ENCODE assay signal across 8 mouse cellular contexts in the genomic region with DNA sequence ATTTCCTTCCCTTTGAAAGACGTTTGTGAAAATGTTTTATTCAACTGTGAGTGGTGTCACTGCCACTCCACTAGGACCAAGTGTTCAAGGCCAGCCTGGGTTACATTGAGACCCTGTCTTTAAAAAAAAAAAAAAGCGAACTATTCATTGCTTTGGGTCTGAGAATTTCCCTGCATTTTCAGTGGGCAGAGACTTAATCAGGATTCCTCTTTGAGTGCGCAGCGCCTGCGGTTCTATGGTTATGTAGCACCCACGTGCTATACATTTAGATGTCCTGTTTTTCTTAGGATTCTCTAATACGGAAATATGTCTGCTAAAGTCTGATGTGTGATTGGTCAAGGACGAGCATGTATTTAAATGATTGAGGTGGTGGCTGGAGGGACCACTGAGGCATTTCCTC. TPM values are rescaled to one million over a fixed set of nuclear protein-coding genes. Genes with fewer than 3 reads are reported as not detected.
A peak's percentile ranks its signal among the peaks of the same experiment; 100 is the strongest.
DNase-seq lines count a peak whose midpoint lies in the region; ATAC-seq and TF ChIP-seq lines count a peak whose summit lies in the region.

No protein-coding gene starts in this region.

- H3K9me3 ChIP-seq in heart, embryonic 13.5 days = 0 out of 2 replicates have a peak, but pooled peaks cover 3% of the 10 kb centered on the region
- H3K9me3 ChIP-seq in hindbrain, embryonic 10.5 days = peaks cover 4% of the 10 kb centered on the region; the same call in 1 of the 2 replicates
- H3K9me3 ChIP-seq in liver, postnatal 0 days (ENCODE audit: low read length) = no peaks in the 10 kb centered on the region

- H3K9ac ChIP-seq in heart, embryonic 13.5 days = peak overlapping the region; percentile 84
- H3K9ac ChIP-seq in liver, postnatal 0 days (replicated peaks) = no peak overlapping the region

- ATAC-seq in heart, embryonic 13.5 days (ENCODE audit: extremely low read depth, insufficient number of reproducible peaks, low FRiP score, low TSS enrichment) = no peak
- ATAC-seq in liver, postnatal 0 days = no peak

- peaks cover 19% of the 10 kb centered on the region for H3K4me1 ChIP-seq in heart, embryonic 13.5 days
- H3K4me1 ChIP-seq in hindbrain, embryonic 10.5 days (replicated peaks) = peaks cover 21% of the 10 kb centered on the region
- H3K4me1 ChIP-seq in liver, postnatal 0 days (ENCODE audit: insufficient read depth) = peaks cover 7% of the 10 kb centered on the region; the same call in 1 of the 2 replicates

- H3K27me3 ChIP-seq in heart, embryonic 13.5 days (replicated peaks) = no peaks in the 10 kb centered on the region
- H3K27me3 ChIP-seq in hindbrain, embryonic 10.5 days (ENCODE audit: insufficient read depth, poor library complexity, severe bottlenecking) = no peaks in the 10 kb centered on the region
- no peaks in the 10 kb centered on the region for H3K27me3 ChIP-seq in liver, postnatal 0 days (ENCODE audit: insufficient read depth, low read length)

- WGBS in heart, embryonic 13.5 days = 67% methylated on average over 8 of the region's 8 CpGs
- WGBS in hindbrain, embryonic 10.5 days = 65% methylated on average over 8 of the region's 8 CpGs
- 70% methylated on average over 8 of the region's 8 CpGs for WGBS in liver, postnatal 0 days (ENCODE audit: insufficient replicate concordance)

- no peak for DNase-seq in heart, adult 9 months (ENCODE audit: low spot score in 2 of 2)
- DNase-seq in brain, adult 2 months (ENCODE audit: low read depth, low spot score) = peak; percentile 41
- DNase-seq in hindbrain, embryonic 10.5 days (ENCODE audit: low spot score) = no peak
- no peak for DNase-seq in liver, postnatal 0 days
- DNase-seq in natural killer cell, adult 2 months (ENCODE audit: low spot score in 2 of 2) = no peak
- no peak for DNase-seq in layer of hippocampus, adult 11-12 months (ENCODE audit: low spot score)
- DNase-seq in cerebellum, adult 11 months = no peak

- TF ChIP-seq CTCF in liver, postnatal 0 days (IDR thresholded peaks at IDR 0.05; ENCODE audit: low read depth) = no peak

- H3K27ac ChIP-seq in heart, embryonic 13.5 days (replicated peaks) = no peak overlapping the region
- no peak overlapping the region for H3K27ac ChIP-seq in hindbrain, embryonic 10.5 days
- H3K27ac ChIP-seq in liver, postnatal 0 days (ENCODE audit: low read depth) = no peak overlapping the region

- TF ChIP-seq EP300 in liver, postnatal 0 days (IDR thresholded peaks at IDR 0.05; ENCODE audit: low read depth) = no peak

- peak overlapping the region; percentile 77 for H3K4me2 ChIP-seq in heart, embryonic 13.5 days
- peak overlapping the region; percentile 95; the same call in 1 of the 2 replicates for H3K4me2 ChIP-seq in liver, postnatal 0 days (ENCODE audit: low read depth, low read length)

- peak overlapping the region; percentile 61 for H3K4me3 ChIP-seq in heart, embryonic 13.5 days
- H3K4me3 ChIP-seq in hindbrain, embryonic 10.5 days = peak overlapping the region; percentile 94
- no peak overlapping the region for H3K4me3 ChIP-seq in liver, postnatal 0 days (ENCODE audit: low read depth, low read length)

- peaks cover 35% of the 10 kb centered on the region for H3K36me3 ChIP-seq in heart, embryonic 13.5 days
- H3K36me3 ChIP-seq in hindbrain, embryonic 10.5 days = peaks cover 32% of the 10 kb centered on the region
- H3K36me3 ChIP-seq in liver, postnatal 0 days (replicated peaks; ENCODE audit: insufficient read depth, low read length) = 0 out of 2 replicates have a peak, but pooled peaks cover 7% of the 10 kb centered on the region

RNA-seq across cellular contexts. Expression of a gene that starts 1.2 kb away (rescaled TPM):
- polyA plus RNA-seq in heart, embryonic 13.5 days (2015; fragmentation: Nextera tagmentation; extraction: Ambion mirVana) = 4.6 and 6.0 TPM in 2 replicates
- polyA plus RNA-seq in hindbrain, embryonic 10.5 days (2016; fragmentation: Nextera tagmentation; extraction: Ambion mirVana) = 5.8 and 6.4 TPM in 2 replicates
- polyA plus RNA-seq in liver, postnatal 0 days (2015; fragmentation: Nextera tagmentation; extraction: Ambion mirVana) = 0.92 and 0.99 TPM in 2 replicates

RNA-seq across cellular contexts. Expression of a gene that starts 16.7 kb away (rescaled TPM):
- 7.2 and 7.3 TPM in 2 replicates for polyA plus RNA-seq in heart, embryonic 13.5 days (2015; fragmentation: Nextera tagmentation; extraction: Ambion mirVana)
- polyA plus RNA-seq in hindbrain, embryonic 10.5 days (2016; fragmentation: Nextera tagmentation; extraction: Ambion mirVana) = 10.8 and 10.9 TPM in 2 replicates
- 2.5 and 3.3 TPM in 2 replicates for polyA plus RNA-seq in liver, postnatal 0 days (2015; fragmentation: Nextera tagmentation; extraction: Ambion mirVana)

RNA-seq across cellular contexts. Expression of a gene that starts 30.9 kb away (rescaled TPM):
- 9.1 and 9.3 TPM in 2 replicates for polyA plus RNA-seq in heart, embryonic 13.5 days (2015; fragmentation: Nextera tagmentation; extraction: Ambion mirVana)
- 14.3 and 17.3 TPM in 2 replicates for polyA plus RNA-seq in hindbrain, embryonic 10.5 days (2016; fragmentation: Nextera tagmentation; extraction: Ambion mirVana)
- polyA plus RNA-seq in liver, postnatal 0 days (2015; fragmentation: Nextera tagmentation; extraction: Ambion mirVana) = 2.2 and 2.5 TPM in 2 replicates

RNA-seq across cellular contexts. Expression of a gene that starts 58.2 kb away (rescaled TPM):
- not detected in 2 replicates for polyA plus RNA-seq in heart, embryonic 13.5 days (2015; fragmentation: Nextera tagmentation; extraction: Ambion mirVana)
- 0.08 TPM in 1 of 2 replicates, not detected in the other for polyA plus RNA-seq in hindbrain, embryonic 10.5 days (2016; fragmentation: Nextera tagmentation; extraction: Ambion mirVana)
- polyA plus RNA-seq in liver, postnatal 0 days (2015; fragmentation: Nextera tagmentation; extraction: Ambion mirVana) = not detected in 2 replicates
